Mouse (Mus musculus): Measurements from ENCODE around the gene Gm10447. TPM values are rescaled to one million over a fixed set of nuclear protein-coding genes. Genes with fewer than 3 reads are reported as not detected.
A peak's percentile ranks its signal among the peaks of the same experiment; 100 is the strongest.

Gm10447 gene
- 0.10 TPM in 2 replicates for polyA plus RNA-seq (2015; fragmentation: Nextera tagmentation; extraction: Ambion mirVana)

GRCm38 (mm10) chr11:53456474-53457371 is at the start of gene Gm10447, which contains the start of gene Shroom1:
Gm10447 (minus strand) TSS chr11:53457110.
Shroom1 (plus strand) TSS chr11:53457205.
- Histone ChIP-seq H3K27ac (ENCODE audit: low read length) (no peak within 1 kb of the TSS), H3K4me3 (replicated peaks; ENCODE audit: low read length) (peak within 1 kb of the TSS; percentile 57), H3K27me3 (ENCODE audit: control insufficient read depth, insufficient read depth, low read length) (peaks cover 4% of the 10 kb centered on the region; the same call in 1 of the 2 replicates), H3K36me3 (ENCODE audit: control insufficient read depth, insufficient read depth, low read length) (no peaks in the 10 kb centered on the region), H3K9ac (ENCODE audit: low read length) (peak within 1 kb of the TSS; percentile 69), H3K4me1 (ENCODE audit: control insufficient read depth, insufficient read depth, low read length) (0 out of 2 replicates have a peak, but pooled peaks cover 3% of the 10 kb centered on the region), H3K9me3 (replicated peaks; ENCODE audit: control insufficient read depth, low read length) (no peaks in the 10 kb centered on the region), H3K4me2 (ENCODE audit: low read depth, low read length) (peak within 1 kb of the TSS; percentile 81)
- ATAC-seq (ENCODE audit: insufficient read depth, low FRiP score): peak; percentile 86
- WGBS: 2% methylated on average over 42 of the region's 42 CpGs

GRCm38 (mm10) chr11:53505026-53505663 is 48.2 kb upstream of the Gm10447 start:
- Histone ChIP-seq H3K4me1 (ENCODE audit: control insufficient read depth, insufficient read depth, low read length) (peaks cover 4% of the 10 kb centered on the region), H3K27me3 (ENCODE audit: control insufficient read depth, insufficient read depth, low read length) (no peaks in the 10 kb centered on the region), H3K27ac (ENCODE audit: low read length) (no peak overlapping the region), H3K4me2 (ENCODE audit: low read depth, low read length) (no peak overlapping the region), H3K36me3 (ENCODE audit: control insufficient read depth, insufficient read depth, low read length) (no peaks in the 10 kb centered on the region), H3K9me3 (replicated peaks; ENCODE audit: control insufficient read depth, low read length) (no peaks in the 10 kb centered on the region), H3K4me3 (replicated peaks; ENCODE audit: low read length) (no peak overlapping the region), H3K9ac (ENCODE audit: low read length) (no peak overlapping the region)
- WGBS: 78% methylated on average over 5 of the region's 5 CpGs
- ATAC-seq (ENCODE audit: insufficient read depth, low FRiP score): no peak

- Histone ChIP-seq H3K9me3 (replicated peaks; ENCODE audit: control insufficient read depth, low read length) (no peaks in the 10 kb centered on the region), H3K4me2 (ENCODE audit: low read depth, low read length) (no peak overlapping the region), H3K27me3 (ENCODE audit: control insufficient read depth, insufficient read depth, low read length) (no peaks in the 10 kb centered on the region), H3K4me1 (ENCODE audit: control insufficient read depth, insufficient read depth, low read length) (peaks cover 4% of the 10 kb centered on the region), H3K36me3 (ENCODE audit: control insufficient read depth, insufficient read depth, low read length) (no peaks in the 10 kb centered on the region), H3K27ac (ENCODE audit: low read length) (no peak overlapping the region), H3K9ac (ENCODE audit: low read length) (no peak overlapping the region), H3K4me3 (replicated peaks; ENCODE audit: low read length) (no peak overlapping the region)
- WGBS: 86% methylated on average over 8 of the region's 8 CpGs
- ATAC-seq (ENCODE audit: insufficient read depth, low FRiP score): no peak
These were observed 47.5 kb upstream of the Gm10447 start for GRCm38 (mm10) chr11:53504376-53504775.

- H3K36me3 ChIP-seq (ENCODE audit: control insufficient read depth, insufficient read depth, low read length): no peaks in the 10 kb centered on the region
- H3K4me3 ChIP-seq (replicated peaks; ENCODE audit: low read length): no peak overlapping the region
- H3K27me3 ChIP-seq (ENCODE audit: control insufficient read depth, insufficient read depth, low read length): no peaks in the 10 kb centered on the region
- WGBS: 73% methylated on average over 5 of the region's 5 CpGs
- H3K4me1 ChIP-seq (ENCODE audit: control insufficient read depth, insufficient read depth, low read length): peaks cover 4% of the 10 kb centered on the region
- H3K9me3 ChIP-seq (replicated peaks; ENCODE audit: control insufficient read depth, low read length): no peaks in the 10 kb centered on the region
- H3K4me2 ChIP-seq (ENCODE audit: low read depth, low read length): no peak overlapping the region
- ATAC-seq (ENCODE audit: insufficient read depth, low FRiP score): no peak
- no peak overlapping the region for H3K9ac ChIP-seq (ENCODE audit: low read length)
- no peak overlapping the region for H3K27ac ChIP-seq (ENCODE audit: low read length)
These were observed 46.8 kb upstream of the Gm10447 start for GRCm38 (mm10) chr11:53503738-53504137.

GRCm38 (mm10) chr11:53502039-53502765 is 45.3 kb upstream of the Gm10447 start:
- Histone ChIP-seq H3K27ac (ENCODE audit: low read length) (no peak overlapping the region), H3K4me2 (ENCODE audit: low read depth, low read length) (no peak overlapping the region), H3K9me3 (replicated peaks; ENCODE audit: control insufficient read depth, low read length) (no peaks in the 10 kb centered on the region), H3K9ac (ENCODE audit: low read length) (no peak overlapping the region), H3K4me3 (replicated peaks; ENCODE audit: low read length) (no peak overlapping the region), H3K4me1 (ENCODE audit: control insufficient read depth, insufficient read depth, low read length) (peaks cover 4% of the 10 kb centered on the region), H3K36me3 (ENCODE audit: control insufficient read depth, insufficient read depth, low read length) (no peaks in the 10 kb centered on the region), H3K27me3 (ENCODE audit: control insufficient read depth, insufficient read depth, low read length) (no peaks in the 10 kb centered on the region)
- WGBS: 79% methylated on average over 8 of the region's 8 CpGs
- ATAC-seq (ENCODE audit: insufficient read depth, low FRiP score): no peak

- H3K4me2 ChIP-seq (ENCODE audit: low read depth, low read length): no peak overlapping the region
These were observed 43.7 kb upstream of the Gm10447 start for GRCm38 (mm10) chr11:53500569-53500968.

GRCm38 (mm10) chr11:53496946-53497345 is 40.0 kb upstream of the Gm10447 start:
- ATAC-seq (ENCODE audit: insufficient read depth, low FRiP score): no peak
- 74% methylated on average over 6 of the region's 6 CpGs for WGBS

More at GRCm38 (mm10) chr11:53500569-53500968, 43.7 kb upstream of the Gm10447 start:
- H3K27me3 ChIP-seq (ENCODE audit: control insufficient read depth, insufficient read depth, low read length): no peaks in the 10 kb centered on the region
- no peak overlapping the region for H3K4me3 ChIP-seq (replicated peaks; ENCODE audit: low read length)
- 8% methylated on average over 11 of the region's 11 CpGs for WGBS
- H3K27ac ChIP-seq (ENCODE audit: low read length): no peak overlapping the region
- H3K9ac ChIP-seq (ENCODE audit: low read length): no peak overlapping the region
- peak; percentile 62 for ATAC-seq (ENCODE audit: insufficient read depth, low FRiP score)
- peaks cover 4% of the 10 kb centered on the region for H3K4me1 ChIP-seq (ENCODE audit: control insufficient read depth, insufficient read depth, low read length)
- H3K9me3 ChIP-seq (replicated peaks; ENCODE audit: control insufficient read depth, low read length): no peaks in the 10 kb centered on the region
- no peaks in the 10 kb centered on the region for H3K36me3 ChIP-seq (ENCODE audit: control insufficient read depth, insufficient read depth, low read length)

GRCm38 (mm10) chr11:53495417-53495816 is 38.5 kb upstream of the Gm10447 start:
- no peak overlapping the region for H3K4me2 ChIP-seq (ENCODE audit: low read depth, low read length)
- no peak overlapping the region for H3K9ac ChIP-seq (ENCODE audit: low read length)
- no peak overlapping the region for H3K27ac ChIP-seq (ENCODE audit: low read length)
- no peak for ATAC-seq (ENCODE audit: insufficient read depth, low FRiP score)
- no peaks in the 10 kb centered on the region for H3K36me3 ChIP-seq (ENCODE audit: control insufficient read depth, insufficient read depth, low read length)
- WGBS: 47% methylated on average over 6 of the region's 6 CpGs
- no peaks in the 10 kb centered on the region for H3K9me3 ChIP-seq (replicated peaks; ENCODE audit: control insufficient read depth, low read length)
- H3K27me3 ChIP-seq (ENCODE audit: control insufficient read depth, insufficient read depth, low read length): no peaks in the 10 kb centered on the region
- peaks cover under 1% of the 10 kb centered on the region for H3K4me1 ChIP-seq (ENCODE audit: control insufficient read depth, insufficient read depth, low read length)
- no peak overlapping the region for H3K4me3 ChIP-seq (replicated peaks; ENCODE audit: low read length)

More at GRCm38 (mm10) chr11:53496946-53497345, 40.0 kb upstream of the Gm10447 start:
- no peaks in the 10 kb centered on the region for H3K27me3 ChIP-seq (ENCODE audit: control insufficient read depth, insufficient read depth, low read length)
- peaks cover 4% of the 10 kb centered on the region for H3K4me1 ChIP-seq (ENCODE audit: control insufficient read depth, insufficient read depth, low read length)
- no peak overlapping the region for H3K4me2 ChIP-seq (ENCODE audit: low read depth, low read length)
- no peak overlapping the region for H3K4me3 ChIP-seq (replicated peaks; ENCODE audit: low read length)
- no peak overlapping the region for H3K27ac ChIP-seq (ENCODE audit: low read length)
- H3K36me3 ChIP-seq (ENCODE audit: control insufficient read depth, insufficient read depth, low read length): no peaks in the 10 kb centered on the region
- no peak overlapping the region for H3K9ac ChIP-seq (ENCODE audit: low read length)
- no peaks in the 10 kb centered on the region for H3K9me3 ChIP-seq (replicated peaks; ENCODE audit: control insufficient read depth, low read length)
